Mouse (Mus musculus) liver, embryonic 14.5 days (tissue): ENCODE results near the gene Pitpnm1. TPM values are rescaled to one million over a fixed set of nuclear protein-coding genes. Genes with fewer than 3 reads are reported as not detected.
A peak's percentile ranks its signal among the peaks of the same experiment; 100 is the strongest.

Experiments used
- ATAC-seq: fragments of 200-750 bp; cut with Nextera tagmentation; 2 replicates; pipeline ENCODE4 v1.8.0; 2017; ENCODE audit warnings: moderate number of reproducible peaks, mild to moderate bottlenecking, moderate library complexity; ENCODE audit not compliant: insufficient read depth
- DNase-seq, 3 experiments: peaks; one replicate each; pipeline ENCODE4 v3.0.0-alpha.2; 2012 to 2013; ENCODE audit warnings: low read depth in 3 of 3, low spot score in 3 of 3
- H3K27ac ChIP-seq: fragments of 300-500 bp; sonication (generic); 2 replicates; pipeline ENCODE4 v1.5.1; 2014; ENCODE audit warnings: moderate library complexity, mild to moderate bottlenecking, control low read depth, inconsistent platforms
- H3K27me3 ChIP-seq: fragments of 300-500 bp; sonication (generic); 2 replicates; pipeline ENCODE4 v1.6.1; 2014; ENCODE audit warnings: mild to moderate bottlenecking, low read length, moderate library complexity; ENCODE audit not compliant: control insufficient read depth, insufficient read depth
- H3K36me3 ChIP-seq: fragments of 300-500 bp; sonication (generic); replicated peaks from 2 replicates; pipeline ENCODE4 v1.6.1; 2014; ENCODE audit warnings: low read depth; ENCODE audit not compliant: control insufficient read depth, insufficient read depth
- H3K4me1 ChIP-seq, 2 experiments: fragments of 200-500 bp in 1 of 2; fragments of 300-500 bp in 1 of 2; sonication (generic) in 1 of 2; replicated peaks; 2 replicates each; pipeline ENCODE4 v1.6.1; 2012 to 2014; ENCODE audit warnings: antibody characterized with exemption in 1 of 2, inconsistent platforms in 1 of 2, low read length in 1 of 2; ENCODE audit not compliant: control insufficient read depth in 2 of 2, insufficient read depth in 2 of 2
- H3K4me2 ChIP-seq: fragments of 300-500 bp; sonication (generic); 2 replicates; pipeline ENCODE4 v1.6.1; 2014; ENCODE audit warnings: low read depth, mild to moderate bottlenecking, control low read depth, moderate library complexity
- H3K4me3 ChIP-seq, 2 experiments: fragments of 200-500 bp in 1 of 2; fragments of 300-500 bp in 1 of 2; sonication (generic) in 1 of 2; 2 replicates each; pipeline ENCODE4 v1.5.1; 2012 to 2014; ENCODE audit warnings: low read depth in 2 of 2, low read length in 2 of 2, mild to moderate bottlenecking in 2 of 2, control low read depth in 1 of 2, inconsistent platforms in 1 of 2, moderate library complexity in 1 of 2; ENCODE audit not compliant: insufficient read depth in 1 of 2
- H3K9ac ChIP-seq: fragments of 300-500 bp; sonication (generic); replicated peaks from 2 replicates; pipeline ENCODE4 v1.6.1; 2014; ENCODE audit warnings: mild to moderate bottlenecking, control low read depth, moderate library complexity
- H3K9me3 ChIP-seq: fragments of 300-500 bp; sonication (generic); 2 replicates; pipeline ENCODE4 v1.6.1; 2016; ENCODE audit warnings: low read length, mixed read lengths; ENCODE audit not compliant: control insufficient read depth
- CTCF ChIP-seq: IDR thresholded peaks from 2 replicates; pipeline ENCODE4 v1.5.1; 2016; ENCODE audit warnings: antibody characterized with exemption, low read depth, control low read depth
- EP300 ChIP-seq: IDR thresholded peaks from 2 replicates; pipeline ENCODE4 v1.6.1; 2016; ENCODE audit warnings: antibody characterized with exemption, low read depth
- WGBS: fragments of 180-500 bp; shearing (Covaris S2); extraction: QIAGEN DNeasy Blood & Tissue Kit; methylation state at CpG from one replicate; pipeline ENCODE4 v1.1.7; 2014; ENCODE audit not compliant: insufficient replicate concordance; 5-methylcytosine and 5-hydroxymethylcytosine counted together
- polyA plus RNA-seq, 2 experiments: library from polyadenylated mRNA; depleted of rRNA in 1 of 2; stranded (reverse) in 1 of 2; unstranded in 1 of 2; fragments of >200 nt; fragmentation: Nextera tagmentation in 1 of 2; extraction: Ambion mirVana in 1 of 2; gene quantifications; 2 replicates each; pipeline versions ENCODE4 v1.2.1 to v1.2.3; 2012 to 2014

Pitpnm1 gene
- polyA plus RNA-seq, 2 experiments: 3.4 to 7.1 TPM

- ATAC-seq (no peak), DNase-seq (no peak)
- TF ChIP-seq CTCF: no peak
- TF ChIP-seq EP300: no peak
- 80% methylated on average over 14 of the region's 14 CpGs for WGBS
- H3K4me1 ChIP-seq: no peaks in the 10 kb centered on the region
- H3K9ac ChIP-seq: no peak overlapping the region
- no peak overlapping the region for H3K27ac ChIP-seq
- H3K36me3 ChIP-seq: no peaks in the 10 kb centered on the region
- no peaks in the 10 kb centered on the region for H3K9me3 ChIP-seq
- H3K27me3 ChIP-seq: peaks cover 10% of the 10 kb centered on the region
- H3K4me3 ChIP-seq: no peak overlapping the region
- no peak overlapping the region for H3K4me2 ChIP-seq
Measured at GRCm38 (mm10) chr19:4106654-4107053, 6.9 kb downstream of the Pitpnm1 start.

DNA sequence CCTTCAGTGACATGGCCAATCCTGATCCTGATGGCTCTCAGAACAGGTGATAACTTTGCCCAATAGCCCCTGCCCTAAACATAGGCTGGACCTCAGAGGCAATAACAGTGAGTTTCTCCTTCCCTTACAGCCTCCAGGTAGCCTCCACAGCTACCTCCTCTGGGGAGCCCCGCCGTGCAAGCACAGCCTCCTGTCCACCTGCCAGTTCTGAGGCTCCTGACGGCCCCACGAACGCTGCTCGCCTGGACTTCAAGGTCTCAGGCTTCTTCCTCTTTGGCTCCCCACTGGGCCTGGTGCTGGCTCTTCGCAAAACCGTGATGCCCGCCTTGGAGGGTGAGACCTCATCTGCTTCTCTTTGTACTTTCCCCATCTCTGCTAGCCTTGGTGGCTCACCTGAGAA is 8.7 kb downstream of the Pitpnm1 start:
- Histone ChIP-seq H3K27me3 (no peaks in the 10 kb centered on the region), H3K4me3 (no peak overlapping the region), H3K36me3 (no peaks in the 10 kb centered on the region), H3K4me2 (no peak overlapping the region), H3K4me1 (peaks cover 3 to 9% of the 10 kb centered on the region in 2 experiments; a peak in 3 of 4 replicates), H3K9me3 (no peaks in the 10 kb centered on the region), H3K27ac (no peak overlapping the region), H3K9ac (no peak overlapping the region)
- 78% methylated on average over 9 of the region's 9 CpGs for WGBS
- ATAC-seq: no peak
- DNase-seq: no peak
- TF ChIP-seq CTCF: no peak
- no peak for TF ChIP-seq EP300

DNA sequence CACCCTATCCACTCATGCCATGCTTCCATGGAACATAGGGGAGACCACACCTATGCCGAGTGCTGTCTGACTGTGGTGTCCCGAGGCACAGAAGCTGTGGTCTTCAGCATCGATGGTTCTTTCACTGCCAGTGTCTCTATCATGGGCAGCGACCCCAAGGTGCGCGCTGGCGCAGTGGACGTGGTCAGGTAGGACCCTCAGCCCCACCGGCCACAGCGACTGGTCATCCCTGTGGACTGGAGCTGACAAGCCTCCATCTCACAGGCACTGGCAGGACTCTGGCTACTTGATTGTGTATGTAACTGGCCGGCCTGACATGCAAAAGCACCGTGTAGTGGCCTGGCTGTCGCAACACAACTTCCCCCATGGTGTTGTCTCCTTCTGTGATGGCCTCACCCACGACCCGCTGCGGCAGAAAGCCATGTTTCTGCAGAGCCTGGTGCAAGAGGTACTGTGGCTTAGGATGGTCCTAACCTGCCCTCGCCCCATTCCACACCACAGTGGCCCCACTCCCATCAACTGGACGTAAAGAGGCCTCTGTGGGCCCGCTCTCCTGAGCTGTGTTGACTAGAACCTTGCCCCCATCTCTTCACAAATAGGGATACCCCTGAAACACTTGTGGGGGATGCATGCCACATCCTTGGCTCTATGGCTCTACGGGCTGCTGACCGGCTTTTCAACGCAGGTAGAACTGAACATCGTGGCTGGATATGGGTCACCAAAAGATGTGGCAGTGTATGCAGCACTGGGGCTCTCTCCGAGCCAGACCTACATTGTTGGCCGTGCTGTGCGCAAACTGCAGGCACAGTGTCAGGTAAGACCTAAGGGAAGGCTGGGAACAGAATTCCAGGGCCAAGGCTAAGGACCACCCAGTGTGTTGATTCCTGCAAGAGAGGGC is 12.5 kb downstream of the Pitpnm1 start:
- TF ChIP-seq EP300: no peak
- TF ChIP-seq CTCF: no peak
- Histone ChIP-seq H3K27ac (no peak overlapping the region), H3K9me3 (no peaks in the 10 kb centered on the region), H3K9ac (no peak overlapping the region), H3K36me3 (peaks cover 16% of the 10 kb centered on the region; the same call in 1 of the 2 replicates), H3K4me2 (no peak overlapping the region), H3K4me3 (no peak overlapping the region), H3K4me1 (peaks cover 9 to 13% of the 10 kb centered on the region in 2 experiments; a peak in 3 of 4 replicates), H3K27me3 (no peaks in the 10 kb centered on the region)
- 83% methylated on average over 26 of the region's 26 CpGs for WGBS
- ATAC-seq (no peak), DNase-seq (no peak)

GRCm38 (mm10) chr19:4113186-4113805 is 13.5 kb downstream of the Pitpnm1 start:
- TF ChIP-seq CTCF (no peak), EP300 (no peak)
- Histone ChIP-seq H3K4me1 (peaks cover 9 to 13% of the 10 kb centered on the region in 2 experiments; a peak in 3 of 4 replicates), H3K27me3 (no peaks in the 10 kb centered on the region), H3K36me3 (peaks cover 16% of the 10 kb centered on the region; the same call in 1 of the 2 replicates), H3K4me2 (peak overlapping the region; percentile 45), H3K27ac (peak overlapping the region; percentile 25; the same call in 1 of the 2 replicates), H3K9me3 (no peaks in the 10 kb centered on the region), H3K4me3 (peak overlapping the region in 1 of 2 experiments; percentile 6; a peak in 1 of 4 replicates), H3K9ac (peak overlapping the region; percentile 9)
- DNase-seq: no peak
- ATAC-seq: peak; percentile 76
- 27% methylated on average over 13 of the region's 13 CpGs for WGBS

DNA sequence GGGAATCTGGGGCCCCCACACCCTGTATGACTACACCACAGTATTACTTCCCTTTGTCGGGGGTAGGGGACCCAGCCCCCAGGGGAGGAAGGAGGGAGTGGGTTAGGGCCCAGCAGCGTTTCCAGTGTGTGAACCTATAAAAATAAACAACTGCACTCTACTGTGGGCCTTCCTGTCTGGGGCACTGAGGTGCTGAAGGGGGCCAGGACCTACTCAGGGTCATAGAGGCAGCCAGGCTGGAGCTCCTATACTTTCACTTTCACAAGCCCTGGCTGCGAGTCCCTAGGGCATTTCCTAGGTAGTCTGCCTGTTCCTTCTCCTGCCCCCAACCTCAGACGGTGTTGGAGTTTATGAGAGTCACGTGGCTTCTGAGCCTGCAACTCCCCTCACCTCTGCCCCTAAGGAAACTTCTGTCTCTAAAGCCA is 14.0 kb downstream of the Pitpnm1 start:
- DNase-seq: no peak
- H3K9me3 ChIP-seq: no peaks in the 10 kb centered on the region
- TF ChIP-seq CTCF (no peak), EP300 (no peak)
- H3K9ac ChIP-seq: peak overlapping the region; percentile 9
- peak overlapping the region; percentile 45 for H3K4me2 ChIP-seq
- peak overlapping the region in 1 of 2 experiments; percentile 6; a peak in 1 of 4 replicates for H3K4me3 ChIP-seq
- 13% methylated on average over 5 of the region's 5 CpGs for WGBS
- ATAC-seq: peak; percentile 18; the same call in 1 of the 2 replicates
- no peak overlapping the region; the same call in 1 of the 2 replicates for H3K27ac ChIP-seq
- peaks cover 16% of the 10 kb centered on the region; the same call in 1 of the 2 replicates for H3K36me3 ChIP-seq
- H3K27me3 ChIP-seq: no peaks in the 10 kb centered on the region
- H3K4me1 ChIP-seq: peaks cover 9 to 13% of the 10 kb centered on the region in 2 experiments; a peak in 3 of 4 replicates
